Mouse (Mus musculus): ENCODE measurements around the gene Borcs7.
"Not testable (repeated sequence)": the region's sequence is repeated elsewhere in the genome, so short reads cannot be mapped to it uniquely, and the experiment has no call there.

The Borcs7 gene

DNA sequence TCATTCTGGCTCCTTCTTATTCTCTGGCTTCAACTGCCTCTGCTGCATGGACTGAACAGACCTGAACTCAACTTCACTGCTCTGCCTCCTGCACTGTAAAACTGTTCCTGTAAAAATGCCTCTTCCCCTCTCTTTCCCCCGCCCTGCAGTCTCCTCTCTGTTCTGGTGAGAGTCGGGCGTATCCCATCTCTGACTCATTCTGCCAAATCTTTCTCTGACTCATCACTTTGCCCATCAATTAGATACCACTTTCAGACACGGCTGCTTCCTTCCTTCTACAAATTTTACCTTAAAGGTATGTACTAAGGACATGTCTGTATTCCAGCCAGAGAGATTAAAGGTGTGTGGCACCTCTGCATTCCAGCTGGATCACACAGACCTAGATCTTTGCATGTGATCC lies 28.4 kb downstream of the Borcs7 start:
- no peak for DNase-seq

DNA sequence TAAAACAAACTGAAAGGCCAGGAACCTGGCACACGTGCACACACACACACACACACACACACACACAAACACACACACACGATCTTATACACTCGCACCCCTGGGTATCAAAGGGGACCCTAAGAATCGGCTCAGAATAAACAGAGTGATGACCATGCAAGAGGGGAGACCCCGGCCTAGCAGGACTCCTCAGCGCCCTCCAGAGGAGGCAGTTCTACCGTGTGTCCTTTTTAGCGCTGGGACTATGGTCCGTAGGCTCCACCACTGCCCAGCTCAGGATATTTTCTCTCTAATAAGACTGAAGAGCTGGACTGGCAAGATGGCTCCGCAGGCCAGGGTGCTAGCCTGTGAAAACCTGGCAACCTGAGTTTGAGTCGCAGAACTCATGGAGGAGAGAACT lies 34.7 kb downstream of the Borcs7 start:
- DNase-seq: no peak

DNA sequence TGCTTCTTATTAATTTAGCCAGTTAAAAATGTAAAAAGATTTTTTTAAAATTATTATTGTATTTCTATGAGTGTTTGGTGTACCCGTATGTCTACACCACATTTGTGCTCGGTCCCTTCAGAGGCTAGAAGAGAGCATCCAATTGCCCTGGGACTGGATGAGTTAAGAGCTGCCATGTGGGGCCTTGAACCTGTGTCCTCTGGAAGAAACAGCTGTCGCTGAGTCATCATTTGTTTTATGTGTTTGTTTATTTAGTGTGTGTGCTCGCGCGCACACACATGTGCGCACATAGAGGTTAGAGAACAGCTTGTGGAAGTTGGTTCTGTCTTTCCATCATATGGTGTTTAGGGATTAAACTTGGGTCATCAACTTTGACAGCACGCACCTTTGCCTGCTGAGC lies 36.4 kb downstream of the Borcs7 start:
- DNase-seq: no peak

DNA sequence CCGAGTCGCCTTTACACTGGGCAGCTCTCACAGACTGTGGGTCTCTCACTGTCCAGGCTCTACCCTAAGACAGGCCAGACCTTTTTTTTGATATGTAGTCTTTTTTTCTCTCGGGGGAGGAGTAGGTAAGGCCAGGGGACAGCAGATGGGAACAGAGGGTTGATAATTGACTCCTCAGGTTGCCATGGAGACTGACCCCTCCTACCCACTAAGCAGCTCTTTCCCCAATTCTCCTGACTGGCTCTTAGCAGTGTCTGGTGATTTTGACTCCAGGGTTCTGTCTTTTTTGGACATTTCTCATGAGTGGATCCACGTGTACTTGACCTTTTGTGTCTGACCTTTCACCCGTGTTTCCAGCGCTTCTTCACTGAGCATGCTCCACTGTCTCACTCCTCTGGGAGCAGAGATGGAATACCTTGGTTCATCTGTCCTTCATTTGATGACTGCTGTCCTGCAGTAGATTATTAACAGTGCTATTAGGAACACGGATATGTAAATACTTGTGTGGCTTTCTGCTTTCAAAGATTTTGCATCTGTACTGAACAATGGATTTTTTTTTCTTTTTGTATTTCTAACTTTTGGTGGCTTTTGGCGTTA lies 37.5 kb downstream of the Borcs7 start:
- DNase-seq: peak; percentile 75

DNA sequence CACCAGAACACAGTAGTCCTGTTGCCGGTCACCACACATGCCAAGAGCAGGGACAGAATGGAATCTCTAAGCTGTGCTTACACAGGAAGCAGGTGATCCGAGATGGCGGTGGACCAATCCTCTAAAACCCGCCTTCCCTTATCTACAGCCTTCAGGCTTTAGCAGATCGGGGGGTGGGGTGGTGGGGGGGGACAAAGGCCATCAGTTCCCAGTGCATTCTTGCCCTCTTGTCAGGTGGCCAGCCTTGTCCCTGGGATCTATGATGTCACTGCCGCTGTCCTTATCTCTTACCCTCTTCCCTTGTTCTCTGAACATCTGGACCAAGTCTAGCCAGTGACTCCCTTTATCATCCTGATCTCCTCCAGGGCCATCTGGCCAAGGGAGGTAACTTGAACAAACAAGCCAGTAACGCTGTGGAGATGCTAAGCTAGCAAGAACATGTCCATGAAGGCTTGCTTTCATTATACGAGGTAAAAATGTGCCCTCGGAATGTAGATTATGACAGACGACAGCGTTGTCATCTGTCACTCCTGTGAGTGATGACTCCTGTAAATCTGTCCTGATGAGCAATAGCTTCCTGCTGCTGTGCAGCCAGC lies 38.3 kb downstream of the Borcs7 start:
- no peak for DNase-seq

DNA sequence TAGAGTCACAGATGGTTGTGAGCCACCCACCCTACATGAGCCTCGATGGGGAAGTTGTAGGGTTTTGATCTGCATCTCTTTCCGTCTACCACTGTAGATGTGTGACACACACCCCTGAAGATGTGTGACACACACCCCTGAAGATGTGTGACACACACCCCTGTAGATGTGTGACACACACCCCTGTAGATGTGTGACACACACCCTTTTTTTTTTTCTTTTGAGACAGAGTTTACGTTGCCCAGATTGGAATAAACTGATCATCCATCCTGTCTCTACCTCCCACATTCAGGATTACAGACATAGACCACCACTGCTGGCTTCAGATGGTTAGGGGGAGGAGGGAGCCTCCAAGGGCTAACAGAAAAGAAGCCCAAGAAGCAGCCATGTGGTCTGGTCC lies 39.2 kb downstream of the Borcs7 start:
- no peak for DNase-seq

DNA sequence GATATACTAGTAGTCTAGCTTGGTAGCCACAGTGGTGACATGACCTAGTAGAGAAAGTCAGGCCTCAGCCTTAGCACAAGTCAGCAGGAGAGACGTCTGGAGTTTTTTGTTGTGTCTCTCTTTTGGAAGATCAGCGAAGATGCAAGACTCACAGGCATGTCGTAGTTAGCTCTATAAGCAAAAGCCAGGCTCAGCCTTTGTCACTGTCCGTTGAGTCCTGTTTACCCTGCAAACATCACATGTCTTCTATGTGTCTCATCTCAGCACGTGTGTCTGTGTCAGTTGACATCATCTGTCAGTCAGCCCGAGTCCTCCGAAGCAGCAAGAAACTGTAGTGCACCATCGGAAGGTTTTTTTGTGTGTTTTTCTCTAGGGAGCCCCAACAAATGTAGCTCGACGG lies 41.6 kb downstream of the Borcs7 start:
- no peak for DNase-seq

DNA sequence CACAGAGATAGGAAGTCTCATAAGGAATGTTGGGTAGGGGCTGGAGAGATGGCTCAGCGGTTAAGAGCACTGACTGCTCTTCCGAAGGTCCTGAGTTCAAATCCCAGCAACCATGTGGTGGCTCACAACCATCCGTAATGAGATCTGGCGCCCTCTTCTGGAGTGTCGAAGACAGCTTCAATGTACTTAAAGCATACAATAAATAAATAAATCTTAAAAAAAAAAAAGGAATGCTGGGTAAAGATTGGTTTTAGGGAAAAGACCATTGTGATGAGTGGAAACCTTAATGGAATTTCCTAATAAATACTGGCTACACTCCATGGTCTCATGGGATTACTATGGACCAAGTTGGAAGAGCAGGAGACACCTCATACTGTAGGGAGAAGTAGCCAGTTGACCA lies 43.0 kb downstream of the Borcs7 start:
- not testable (repeated sequence) for DNase-seq

DNA sequence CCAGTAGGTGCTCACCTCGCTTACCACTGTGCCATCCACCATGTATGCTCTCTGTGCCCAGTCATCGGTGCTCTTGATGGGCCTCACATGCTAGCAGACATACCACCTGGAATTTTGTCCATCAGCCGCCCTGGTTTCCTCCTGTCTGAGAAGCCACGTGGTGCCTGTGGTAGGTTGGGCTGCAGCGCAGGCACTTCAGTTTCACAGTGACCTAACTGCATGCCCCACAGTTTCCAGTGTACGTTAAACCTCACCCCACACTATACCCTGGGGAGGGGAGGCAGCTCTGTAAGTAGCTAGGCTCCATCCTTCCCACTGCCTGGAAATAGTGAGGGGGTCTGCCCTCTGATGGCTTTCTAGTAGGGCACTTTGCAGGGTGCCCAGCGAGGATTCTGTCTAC lies 43.9 kb downstream of the Borcs7 start:
- no peak for DNase-seq

DNA sequence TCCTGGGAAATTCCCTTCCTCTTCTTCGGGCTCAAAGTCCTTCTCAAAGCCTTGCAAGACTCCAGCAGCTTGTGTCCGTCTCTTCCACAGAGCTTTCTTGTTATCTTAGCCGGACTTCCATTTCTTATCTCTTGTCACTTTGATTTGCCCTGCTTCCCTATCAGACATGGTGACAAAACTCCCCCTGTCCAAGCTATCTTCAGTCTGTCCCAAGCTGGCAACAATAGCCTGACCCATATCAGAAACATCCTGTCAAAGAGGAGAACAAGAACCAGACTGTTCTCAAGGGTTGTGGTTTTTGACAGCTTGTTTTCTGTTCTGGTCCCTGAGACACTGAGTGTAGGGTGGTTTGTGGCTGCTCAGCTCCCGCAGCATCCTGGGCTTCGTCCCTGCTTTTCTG lies 45.5 kb downstream of the Borcs7 start:
- no peak for DNase-seq

DNA sequence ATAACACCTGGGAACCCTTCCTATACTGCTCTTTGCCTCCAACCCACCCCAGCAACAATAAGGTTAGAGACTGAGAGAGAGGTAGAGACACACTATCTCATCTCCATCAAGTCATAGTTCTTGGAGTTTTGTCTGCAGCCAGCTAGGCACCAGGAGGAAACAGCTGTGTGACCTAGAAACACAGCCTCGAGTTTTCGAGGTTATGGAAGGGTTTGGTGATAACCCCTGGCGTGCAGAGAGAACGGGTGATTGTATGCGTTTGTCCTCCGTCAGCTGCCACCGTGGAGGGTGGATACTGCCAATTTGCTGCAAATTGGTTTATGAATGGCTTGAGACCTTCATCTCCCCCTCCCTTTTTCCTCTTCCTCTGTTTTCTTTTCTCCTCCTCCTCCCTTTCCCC lies 47.4 kb downstream of the Borcs7 start:
- no peak for DNase-seq

DNA sequence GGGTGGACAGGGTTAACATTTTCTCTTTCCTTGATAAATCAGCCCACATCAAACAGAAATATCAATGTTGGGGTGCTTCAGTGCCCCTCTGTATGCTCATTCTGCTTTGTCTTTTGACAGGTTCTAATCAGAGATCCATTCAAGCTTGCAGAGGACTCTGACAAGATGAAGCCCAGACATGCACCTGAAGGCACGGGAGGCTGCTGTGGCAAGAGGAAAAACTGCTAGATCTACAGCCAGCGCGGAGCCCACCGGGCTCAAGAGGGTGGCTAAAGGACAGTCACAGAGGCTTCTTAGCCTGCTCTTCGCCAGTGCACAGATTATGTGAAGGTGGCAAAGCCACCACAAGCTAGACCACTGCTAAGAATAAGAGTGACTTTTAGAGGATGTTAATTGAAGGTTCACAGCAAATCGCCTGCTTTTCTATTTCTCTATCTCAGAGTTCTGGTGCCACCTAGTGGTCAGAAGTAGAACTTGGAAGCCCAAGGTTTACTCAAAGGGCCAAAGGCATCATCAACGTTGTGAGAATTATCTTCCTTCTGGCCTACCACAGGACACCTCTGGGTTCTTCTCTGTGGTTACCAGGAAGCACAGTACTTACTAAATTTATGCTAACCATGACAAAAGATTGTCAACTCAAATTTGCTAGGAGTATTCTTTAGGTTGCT lies 50.8 kb downstream of the Borcs7 start:
- DNase-seq: peak; percentile 68 to 79

DNA sequence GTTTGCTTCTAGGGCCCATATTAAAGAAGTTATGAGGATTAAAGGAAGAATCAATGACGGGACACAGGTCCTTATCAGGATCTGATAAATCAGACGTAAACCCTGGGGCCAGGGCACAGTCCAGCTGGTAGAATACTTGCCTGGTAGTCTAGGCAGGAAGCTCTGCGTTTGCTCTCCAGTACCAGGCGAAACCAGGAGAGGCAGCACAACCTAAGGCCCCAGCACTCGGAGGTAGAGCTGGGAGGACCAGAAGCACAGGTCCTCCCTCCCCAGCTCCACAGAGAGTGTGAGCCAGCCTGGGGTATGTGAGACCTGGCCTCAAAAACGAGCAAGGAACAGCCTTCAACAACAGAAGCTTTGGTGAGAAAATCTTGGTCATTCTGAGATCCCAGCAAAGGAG lies 51.9 kb downstream of the Borcs7 start:
- no peak for DNase-seq

DNA sequence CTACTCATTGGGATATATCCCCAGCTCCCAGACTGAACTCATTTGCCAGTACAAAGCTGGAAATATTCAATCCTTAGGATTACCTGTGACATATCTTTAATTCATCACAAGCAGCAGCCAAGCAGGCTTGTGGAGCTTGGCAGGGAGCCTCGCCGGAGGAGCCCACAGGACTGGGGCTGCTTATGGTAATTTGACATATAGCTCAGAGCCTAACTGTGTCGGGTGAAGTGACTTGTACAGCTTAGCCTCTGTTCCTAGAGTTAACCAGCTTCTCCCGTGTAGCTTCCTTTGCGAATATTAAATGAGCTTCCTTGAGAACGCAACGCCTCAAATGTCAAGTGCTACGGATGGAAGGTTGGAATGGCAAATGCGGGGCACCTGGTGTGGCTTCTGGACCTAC lies 55.0 kb downstream of the Borcs7 start:
- DNase-seq: no peak

DNA sequence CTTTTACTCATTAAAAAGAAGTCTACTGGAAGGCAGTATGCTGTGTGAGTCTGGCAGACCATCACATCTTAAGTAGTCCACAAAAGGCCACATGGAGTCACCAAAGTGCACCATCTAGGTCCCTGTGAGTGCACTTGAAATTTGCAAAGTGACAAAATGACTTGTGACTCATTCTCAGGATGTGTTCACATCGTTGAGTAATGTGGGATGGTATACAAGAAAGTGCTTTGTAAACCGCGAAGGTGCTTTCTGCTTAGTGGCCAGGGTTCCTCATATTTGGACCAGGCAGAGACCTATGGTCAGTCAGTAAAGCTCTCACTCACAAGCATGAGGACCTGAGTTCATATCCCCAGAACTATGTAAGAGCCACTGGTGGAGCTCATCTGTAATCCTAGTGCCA lies 58.1 kb downstream of the Borcs7 start:
- DNase-seq: no peak

DNA sequence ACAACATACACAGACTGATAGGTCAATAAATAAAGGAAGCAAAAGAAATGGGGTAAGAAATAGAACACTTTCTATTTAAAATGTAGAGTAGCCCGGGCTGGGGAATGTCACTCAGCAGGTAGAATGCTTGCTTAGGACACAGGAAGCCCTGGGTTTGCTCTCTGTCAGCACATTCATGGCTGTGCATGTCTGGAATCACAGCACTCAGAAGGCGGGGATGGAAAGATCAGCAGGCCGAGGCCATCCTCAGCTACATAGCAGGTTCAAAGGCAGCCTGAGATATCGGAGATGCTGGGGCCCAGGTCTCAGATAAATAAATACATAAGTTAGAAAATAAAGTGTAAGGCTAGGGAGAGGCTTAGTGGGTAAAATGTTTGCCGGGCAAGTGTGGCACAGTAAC lies 62.5 kb downstream of the Borcs7 start:
- no peak for DNase-seq

Data from kidney, postnatal 36 days (tissue).